Mouse (Mus musculus) left cerebral cortex, adult 9 months (tissue): Measurements from ENCODE around the gene Tent5b.
A peak's percentile ranks its signal among the peaks of the same experiment; 100 is the strongest.

Experiments
- DNase-seq, 2 experiments: peaks; one replicate each; pipeline ENCODE4 v3.0.0; 2022; ENCODE audit warnings: low spot score in 2 of 2

Gene Tent5b

GRCm38 (mm10) chr4:133471135-133471821 lies 8.7 kb upstream of the Tent5b start:
- DNase-seq, result no peak

- DNase-seq, result no peak
Measured at GRCm38 (mm10) chr4:133473833-133474232, 6.1 kb upstream of the Tent5b start.

GRCm38 (mm10) chr4:133480185-133480537 lies 229 bp downstream of the Tent5b start:
- no peak for DNase-seq

GRCm38 (mm10) chr4:133480754-133481153 lies 822 bp downstream of the Tent5b start:
- no peak for DNase-seq

- no peak for DNase-seq
Measured at GRCm38 (mm10) chr4:133481488-133481887, 1.6 kb downstream of the Tent5b start.

GRCm38 (mm10) chr4:133482479-133482878 lies 2.5 kb downstream of the Tent5b start:
- no peak for DNase-seq

GRCm38 (mm10) chr4:133484266-133485025 lies 4.5 kb downstream of the Tent5b start:
- DNase-seq, result peak in 1 of 2 experiments; percentile 48

GRCm38 (mm10) chr4:133485691-133486425 lies 5.9 kb downstream of the Tent5b start:
- DNase-seq, result no peak

GRCm38 (mm10) chr4:133486673-133487357 lies 6.9 kb downstream of the Tent5b start:
- DNase-seq, result no peak

- no peak for DNase-seq
Measured at GRCm38 (mm10) chr4:133488619-133489392, 8.9 kb downstream of the Tent5b start.

- no peak for DNase-seq
Measured at GRCm38 (mm10) chr4:133489489-133490245, 9.7 kb downstream of the Tent5b start.

- DNase-seq, result no peak
Measured at GRCm38 (mm10) chr4:133491800-133492199, 11.9 kb downstream of the Tent5b start.

- DNase-seq, result no peak
Measured at GRCm38 (mm10) chr4:133493895-133494294, 14.0 kb downstream of the Tent5b start.

GRCm38 (mm10) chr4:133494432-133494831 lies 14.5 kb downstream of the Tent5b start:
- DNase-seq, result peak in 1 of 2 experiments; percentile 87

- DNase-seq, result no peak
Measured at GRCm38 (mm10) chr4:133494867-133495266, 14.9 kb downstream of the Tent5b start.

GRCm38 (mm10) chr4:133495711-133496110 lies 15.8 kb downstream of the Tent5b start:
- DNase-seq, result no peak

- DNase-seq, result no peak
Measured at GRCm38 (mm10) chr4:133496738-133497445, 17.0 kb downstream of the Tent5b start.

GRCm38 (mm10) chr4:133497461-133498159 lies 17.7 kb downstream of the Tent5b start:
- no peak for DNase-seq

GRCm38 (mm10) chr4:133498160-133498724 lies 18.3 kb downstream of the Tent5b start, which contains the start of gene Trnp1:
Trnp1 (minus strand) TSS chr4:133498550.
- DNase-seq, result peak; percentile 76 to 89
